Mouse (Mus musculus) megakaryocyte, adult 5-6 weeks (primary cell): ENCODE results near the gene Tbx15. TPM values are rescaled to one million over a fixed set of nuclear protein-coding genes. Genes with fewer than 3 reads are reported as not detected.

Experiments used
- ATAC-seq: 2 replicates; pipeline ENCODE4 v1.8.0; 2016; ENCODE audit warnings: mild to moderate bottlenecking, inconsistent platforms; ENCODE audit not compliant: poor library complexity, severe bottlenecking
- total RNA-seq, 2 experiments: library from RNA; stranded (forward) in 1 of 2; stranded (reverse) in 1 of 2; fragments of 153-499, 151-499 nt in 1 of 2; fragments of 221-1000, 200-1000 nt in 1 of 2; gene quantifications; 2 replicates each; pipeline versions ENCODE4 v1.2.3 to v1.2.4; 2015 to 2017

Tbx15 gene
- total RNA-seq, 2 experiments from 2014 or later = not detected

- no peak for ATAC-seq
These were observed 8.0 kb downstream of the Tbx15 start for GRCm38 (mm10) chr3:99247996-99248801.

- ATAC-seq = no peak
These were observed 8.8 kb downstream of the Tbx15 start for GRCm38 (mm10) chr3:99248831-99249550.

- no peak for ATAC-seq
These were observed 9.3 kb downstream of the Tbx15 start for GRCm38 (mm10) chr3:99249551-99249870.

- ATAC-seq = no peak
These were observed 9.7 kb downstream of the Tbx15 start for GRCm38 (mm10) chr3:99249906-99250305.

- no peak for ATAC-seq
These were observed 11.3 kb downstream of the Tbx15 start for GRCm38 (mm10) chr3:99251271-99252165.

- ATAC-seq = no peak
These were observed 12.4 kb downstream of the Tbx15 start for GRCm38 (mm10) chr3:99252461-99253091.

- ATAC-seq = no peak
These were observed 12.9 kb downstream of the Tbx15 start for GRCm38 (mm10) chr3:99253092-99253488.

GRCm38 (mm10) chr3:99253497-99254451 is 13.6 kb downstream of the Tbx15 start:
- ATAC-seq = peak; percentile 48

GRCm38 (mm10) chr3:99254559-99255151 is 14.5 kb downstream of the Tbx15 start:
- ATAC-seq = no peak

GRCm38 (mm10) chr3:99255411-99256365 is 15.5 kb downstream of the Tbx15 start:
- ATAC-seq = no peak

- no peak for ATAC-seq
These were observed 16.2 kb downstream of the Tbx15 start for GRCm38 (mm10) chr3:99256366-99256750.

GRCm38 (mm10) chr3:99256766-99257165 is 16.6 kb downstream of the Tbx15 start:
- no peak for ATAC-seq

GRCm38 (mm10) chr3:99257586-99258577 is 17.7 kb downstream of the Tbx15 start:
- no peak for ATAC-seq

- ATAC-seq = no peak
These were observed 19.6 kb downstream of the Tbx15 start for GRCm38 (mm10) chr3:99259741-99260270.

- ATAC-seq = no peak
These were observed 20.2 kb downstream of the Tbx15 start for GRCm38 (mm10) chr3:99260395-99260794.

GRCm38 (mm10) chr3:99261371-99261791 is 21.2 kb downstream of the Tbx15 start:
- ATAC-seq = no peak

GRCm38 (mm10) chr3:99261986-99262385 is 21.8 kb downstream of the Tbx15 start:
- ATAC-seq = no peak
